Mouse (Mus musculus) forebrain, embryonic 12.5 days (tissue): ENCODE data around the gene Pllp. TPM values are rescaled to one million over a fixed set of nuclear protein-coding genes. Genes with fewer than 3 reads are reported as not detected.
A peak's percentile ranks its signal among the peaks of the same experiment; 100 is the strongest.

Experiments used
- ATAC-seq: fragments of 200-750 bp; cut with Nextera tagmentation; 2 replicates; pipeline ENCODE4 v1.8.0; 2017; ENCODE audit warnings: moderate TSS enrichment; ENCODE audit not compliant: low FRiP score
- H3K27ac ChIP-seq: fragments of 300-500 bp; sonication (generic); 2 replicates; pipeline ENCODE4 v1.5.1; 2016; ENCODE audit warnings: mild to moderate bottlenecking
- H3K27me3 ChIP-seq: fragments of 300-500 bp; sonication (generic); 2 replicates; pipeline ENCODE4 v1.6.1; 2016; ENCODE audit warnings: mild to moderate bottlenecking
- H3K36me3 ChIP-seq: fragments of 300-500 bp; sonication (generic); replicated peaks from 2 replicates; pipeline ENCODE4 v1.6.1; 2016; ENCODE audit warnings: mild to moderate bottlenecking
- H3K4me1 ChIP-seq: fragments of 300-500 bp; sonication (generic); 2 replicates; pipeline ENCODE4 v1.6.1; 2016
- H3K4me2 ChIP-seq: fragments of 300-500 bp; sonication (generic); 2 replicates; pipeline ENCODE4 v1.6.1; 2016; ENCODE audit warnings: mild to moderate bottlenecking, moderate library complexity
- H3K4me3 ChIP-seq: fragments of 300-500 bp; sonication (generic); replicated peaks from 2 replicates; pipeline ENCODE4 v1.5.1; 2016; ENCODE audit warnings: mild to moderate bottlenecking
- H3K9ac ChIP-seq: fragments of 300-500 bp; sonication (generic); 2 replicates; pipeline ENCODE4 v1.6.1; 2016; ENCODE audit warnings: mild to moderate bottlenecking
- H3K9me3 ChIP-seq: fragments of 300-500 bp; sonication (generic); 2 replicates; pipeline ENCODE4 v1.6.1; 2016
- WGBS: fragments of 180-500 bp; shearing (Covaris S2); methylation state at CpG from one replicate; pipeline ENCODE4 v1.1.7; 2016; 5-methylcytosine and 5-hydroxymethylcytosine counted together
- polyA plus RNA-seq: library from polyadenylated mRNA; unstranded; fragments of >200 nt; fragmentation: Nextera tagmentation; extraction: Ambion mirVana; gene quantifications from 2 replicates; pipeline ENCODE4 v1.2.1, GENCODE M21; 2016

The Pllp gene
- 0.52 and 0.92 TPM in 2 replicates for polyA plus RNA-seq

DNA sequence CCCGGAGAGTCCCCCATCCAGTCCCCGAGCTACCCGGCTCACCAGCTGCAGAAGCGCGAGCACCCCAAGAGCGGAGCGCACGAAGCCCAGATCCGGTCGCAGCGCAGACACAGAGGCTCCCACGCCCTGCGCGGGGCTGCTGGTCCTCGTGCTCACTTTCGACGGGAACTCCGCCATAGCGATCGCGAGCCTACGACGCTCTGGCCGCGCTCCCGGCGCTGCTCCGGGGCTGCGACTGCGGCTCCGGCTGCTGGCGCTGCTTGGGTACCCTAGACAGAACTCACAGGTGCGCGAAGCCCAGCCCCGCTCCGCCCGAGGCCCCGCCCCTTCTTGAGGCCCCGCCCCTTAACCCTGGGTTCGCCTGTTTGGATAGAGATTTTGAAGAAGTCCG is at the start of gene Pllp:
Pllp (minus strand) TSS at position 285 of the 391 bp plus-strand sequence.
- no peaks in the 10 kb centered on the region for H3K9me3 ChIP-seq
- H3K27ac ChIP-seq: no peak within 1 kb of the TSS
- peaks cover 21% of the 10 kb centered on the region for H3K4me1 ChIP-seq
- peak within 1 kb of the TSS; percentile 41 for H3K4me3 ChIP-seq
- peak; percentile 61; the same call in 1 of the 2 replicates for ATAC-seq
- peaks cover 69% of the 10 kb centered on the region for H3K27me3 ChIP-seq
- peak within 1 kb of the TSS; percentile 70 for H3K4me2 ChIP-seq
- 1% methylated on average over 41 of the region's 41 CpGs for WGBS
- 0 out of 2 replicates have a peak within 1 kb of the TSS, but pooled peaks have one; percentile 3 for H3K9ac ChIP-seq
- H3K36me3 ChIP-seq: no peaks in the 10 kb centered on the region

DNA sequence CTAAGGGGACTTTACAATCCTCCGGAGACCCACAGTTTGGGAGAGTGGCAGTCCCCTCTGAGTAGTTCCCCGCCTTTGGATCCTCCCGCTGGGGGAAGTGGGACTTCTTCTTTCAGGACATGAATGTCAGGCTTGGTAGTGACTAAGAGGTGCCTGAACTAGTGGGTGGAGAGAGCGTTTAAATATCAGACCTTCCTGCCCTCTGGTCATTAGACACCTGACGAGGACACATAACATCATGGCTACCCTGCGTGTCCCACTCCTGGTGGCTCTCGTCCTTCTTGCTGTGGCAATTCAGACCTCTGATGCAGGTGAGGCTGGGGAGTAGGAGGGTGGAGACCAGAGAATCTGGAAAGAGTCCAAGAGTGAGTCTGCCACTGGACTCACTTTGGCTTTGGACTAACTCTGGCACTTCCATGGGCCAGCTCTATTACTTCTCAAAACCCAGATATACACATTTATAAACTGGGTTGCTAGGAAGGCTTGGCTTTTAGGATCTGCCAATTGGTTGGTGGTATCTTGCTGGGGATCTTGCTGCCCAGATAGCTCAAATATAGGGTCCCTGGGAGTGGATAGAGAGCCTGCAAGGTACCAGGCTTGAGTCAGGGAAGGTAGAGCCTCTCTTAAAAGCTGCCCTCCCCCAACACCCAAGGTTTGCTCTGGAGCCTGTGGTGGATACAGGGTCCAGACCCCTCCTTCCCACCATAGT is 49.6 kb upstream of the Pllp start, which contains the start of gene Ccl22:
Ccl22 (plus strand) TSS at position 115 of the 709 bp plus-strand sequence.
- Histone ChIP-seq H3K27ac (no peak within 1 kb of the TSS), H3K27me3 (no peaks in the 10 kb centered on the region), H3K9ac (no peak within 1 kb of the TSS), H3K36me3 (no peaks in the 10 kb centered on the region), H3K4me3 (no peak within 1 kb of the TSS), H3K4me2 (no peak within 1 kb of the TSS), H3K9me3 (no peaks in the 10 kb centered on the region), H3K4me1 (no peaks in the 10 kb centered on the region)
- 93% methylated on average over 7 of the region's 7 CpGs for WGBS
- no peak for ATAC-seq

DNA sequence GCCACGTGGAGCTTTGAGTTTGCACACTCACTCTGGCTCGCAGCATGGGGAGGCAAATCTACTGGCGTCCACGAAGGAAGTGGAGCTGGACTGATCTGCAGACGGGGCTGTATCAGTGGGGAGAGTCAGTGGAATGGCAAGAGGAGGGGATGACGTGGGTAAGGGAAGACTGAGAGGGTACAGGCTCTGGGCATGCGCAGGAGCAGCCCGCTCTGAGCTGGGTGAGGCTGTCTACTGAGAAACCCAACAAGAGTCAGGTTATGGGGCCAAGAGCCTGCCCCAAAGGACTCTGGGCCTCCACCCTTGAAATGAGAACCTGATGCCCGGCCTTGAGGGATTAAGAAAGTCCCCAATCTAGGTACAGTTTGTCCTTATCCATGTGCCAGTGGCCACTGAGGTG is 48.9 kb upstream of the Pllp start:
- no peaks in the 10 kb centered on the region for H3K27me3 ChIP-seq
- WGBS: 86% methylated on average over 9 of the region's 9 CpGs
- no peak overlapping the region for H3K4me2 ChIP-seq

GRCm38 (mm10) chr8:94744484-94744883 is 48.4 kb upstream of the Pllp start:
- H3K4me3 ChIP-seq: no peak overlapping the region
- H3K36me3 ChIP-seq: no peaks in the 10 kb centered on the region
- no peaks in the 10 kb centered on the region for H3K27me3 ChIP-seq
- 92% methylated on average over 5 of the region's 5 CpGs for WGBS
- H3K4me2 ChIP-seq: no peak overlapping the region
- ATAC-seq: no peak
- no peak overlapping the region for H3K9ac ChIP-seq
- H3K9me3 ChIP-seq: no peaks in the 10 kb centered on the region
- H3K4me1 ChIP-seq: no peaks in the 10 kb centered on the region
- no peak overlapping the region for H3K27ac ChIP-seq

More for the DNA sequence above, 48.9 kb upstream of the Pllp start:
- no peak for ATAC-seq
- H3K4me3 ChIP-seq: no peak overlapping the region
- H3K36me3 ChIP-seq: no peaks in the 10 kb centered on the region
- H3K9ac ChIP-seq: no peak overlapping the region
- H3K27ac ChIP-seq: no peak overlapping the region
- no peaks in the 10 kb centered on the region for H3K4me1 ChIP-seq
- no peaks in the 10 kb centered on the region for H3K9me3 ChIP-seq

DNA sequence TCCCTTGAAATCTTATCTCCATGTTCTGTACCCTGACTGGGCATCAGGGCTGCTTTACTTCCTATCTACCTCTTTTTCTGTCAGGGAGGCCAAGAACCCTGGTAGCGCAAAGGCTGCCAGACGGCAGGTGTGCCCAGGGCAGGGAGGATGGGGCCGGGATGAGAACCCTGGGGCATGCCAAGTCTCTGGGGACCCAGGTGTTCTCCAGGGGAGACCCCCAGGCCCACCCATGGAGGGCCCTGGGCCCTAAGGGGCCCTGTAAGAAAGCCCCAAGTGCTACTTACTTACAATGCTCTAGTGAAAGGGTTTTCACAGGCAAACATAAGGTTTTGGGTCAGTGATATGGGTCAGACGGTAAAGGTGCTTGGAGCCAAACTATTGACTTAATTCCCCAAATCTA is 45.6 kb upstream of the Pllp start:
- no peak overlapping the region for H3K4me2 ChIP-seq

DNA sequence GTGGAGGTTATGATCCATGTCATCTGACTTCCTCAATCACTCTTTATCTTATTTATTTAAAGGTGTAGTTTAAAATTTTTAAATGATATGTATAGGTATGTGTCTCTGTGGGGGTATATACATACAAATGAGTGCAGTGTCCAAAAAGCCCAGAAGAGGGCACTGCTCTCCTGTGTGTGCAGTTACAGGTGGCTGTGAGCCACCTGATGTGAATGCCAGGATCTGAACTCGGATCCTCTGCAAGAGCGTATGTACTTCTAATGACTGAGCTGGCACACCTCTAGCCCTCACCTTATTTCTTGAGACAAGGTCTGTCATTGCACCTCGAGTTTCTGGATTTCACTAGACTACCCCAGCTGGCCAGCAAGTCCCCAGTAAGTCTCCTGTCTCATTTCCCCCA is 44.5 kb upstream of the Pllp start:
- Histone ChIP-seq H3K36me3 (no peaks in the 10 kb centered on the region), H3K4me3 (no peak overlapping the region), H3K9ac (no peak overlapping the region), H3K27ac (no peak overlapping the region), H3K4me1 (no peaks in the 10 kb centered on the region), H3K27me3 (no peaks in the 10 kb centered on the region), H3K4me2 (no peak overlapping the region), H3K9me3 (no peaks in the 10 kb centered on the region)
- no peak for ATAC-seq
- 85% methylated on average over 3 of the region's 3 CpGs for WGBS

More for the DNA sequence above, 45.6 kb upstream of the Pllp start:
- ATAC-seq: no peak
- H3K4me1 ChIP-seq: no peaks in the 10 kb centered on the region
- H3K4me3 ChIP-seq: no peak overlapping the region
- no peak overlapping the region for H3K27ac ChIP-seq
- H3K27me3 ChIP-seq: no peaks in the 10 kb centered on the region
- H3K9me3 ChIP-seq: no peaks in the 10 kb centered on the region
- no peaks in the 10 kb centered on the region for H3K36me3 ChIP-seq
- 94% methylated on average over 4 of the region's 4 CpGs for WGBS
- no peak overlapping the region for H3K9ac ChIP-seq

GRCm38 (mm10) chr8:94739829-94740228 is 43.8 kb upstream of the Pllp start:
- Histone ChIP-seq H3K36me3 (no peaks in the 10 kb centered on the region), H3K9ac (no peak overlapping the region), H3K9me3 (no peaks in the 10 kb centered on the region), H3K4me1 (no peaks in the 10 kb centered on the region), H3K4me3 (no peak overlapping the region), H3K27ac (no peak overlapping the region), H3K4me2 (no peak overlapping the region), H3K27me3 (no peaks in the 10 kb centered on the region)
- ATAC-seq: no peak
- WGBS: 92% methylated on average over 6 of the region's 6 CpGs

DNA sequence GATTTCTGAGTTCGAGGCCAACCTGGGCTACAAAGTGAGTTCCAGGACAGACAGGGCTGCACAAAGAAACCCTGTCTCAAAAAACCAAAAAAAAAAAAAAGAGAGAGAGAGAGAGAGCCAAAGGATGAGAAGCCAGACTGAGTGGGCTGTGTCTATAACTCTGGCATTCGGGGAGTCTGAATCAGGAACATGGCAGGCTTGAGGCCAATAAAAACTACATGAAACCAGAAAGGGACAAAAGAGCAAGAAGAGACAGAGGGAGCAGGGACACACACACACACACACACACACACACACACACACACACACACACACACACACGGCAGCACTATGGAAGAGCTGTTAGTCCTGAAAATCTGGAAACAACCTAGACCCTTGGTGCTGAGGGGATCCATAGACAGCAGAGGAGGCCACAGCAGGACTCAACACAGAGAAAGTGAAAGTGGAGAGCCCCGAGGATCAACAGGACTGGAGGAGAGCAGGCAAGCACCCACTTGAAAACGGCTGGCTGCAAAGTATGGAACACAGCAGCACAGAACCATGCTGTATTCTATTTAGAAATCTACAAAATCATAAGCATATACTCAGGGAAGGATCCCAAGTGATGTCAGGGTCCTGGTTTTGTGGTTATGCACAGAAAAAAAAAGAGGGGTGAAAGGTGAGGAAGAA is 39.5 kb upstream of the Pllp start:
- Histone ChIP-seq H3K36me3 (no peaks in the 10 kb centered on the region), H3K27ac (no peak overlapping the region), H3K27me3 (no peaks in the 10 kb centered on the region), H3K4me3 (no peak overlapping the region), H3K9ac (no peak overlapping the region), H3K9me3 (no peaks in the 10 kb centered on the region), H3K4me2 (no peak overlapping the region), H3K4me1 (no peaks in the 10 kb centered on the region)
- 72% methylated on average over 5 of the region's 5 CpGs for WGBS
- ATAC-seq: no peak

DNA sequence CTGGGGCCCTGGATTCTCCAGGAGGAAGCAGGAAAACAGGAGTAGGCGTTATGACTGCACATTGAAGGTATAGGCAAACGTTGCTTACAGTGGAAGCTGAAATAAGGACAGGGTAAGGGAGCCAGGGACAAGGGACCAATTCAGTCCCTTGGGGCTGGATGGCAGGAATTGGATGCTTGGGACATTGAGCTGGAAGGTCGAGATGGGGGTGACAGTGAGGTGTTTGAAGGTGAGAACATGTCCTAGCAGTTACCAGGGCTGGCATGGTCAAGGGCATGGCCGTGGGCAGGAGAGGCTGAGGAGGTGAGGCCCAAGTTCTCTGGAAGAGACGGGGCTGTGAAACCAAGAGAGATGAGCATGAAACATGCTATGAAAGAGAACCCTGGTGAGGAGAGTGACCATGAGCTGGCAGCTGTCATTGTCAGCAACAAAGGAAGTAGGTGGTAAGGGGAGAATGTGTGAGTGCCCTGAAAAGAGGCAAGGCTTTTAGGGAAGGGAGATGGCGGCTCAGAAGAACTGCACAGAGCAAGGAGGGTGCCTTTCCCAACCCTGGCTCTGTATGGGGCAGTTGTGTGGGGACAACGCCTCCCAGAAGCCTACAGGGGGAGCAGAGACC is 38.8 kb upstream of the Pllp start:
- Histone ChIP-seq H3K4me1 (no peaks in the 10 kb centered on the region), H3K36me3 (no peaks in the 10 kb centered on the region), H3K27me3 (no peaks in the 10 kb centered on the region), H3K4me2 (no peak overlapping the region), H3K4me3 (no peak overlapping the region), H3K9ac (no peak overlapping the region), H3K27ac (no peak overlapping the region), H3K9me3 (no peaks in the 10 kb centered on the region)
- WGBS: 72% methylated on average over 7 of the region's 7 CpGs
- no peak for ATAC-seq

DNA sequence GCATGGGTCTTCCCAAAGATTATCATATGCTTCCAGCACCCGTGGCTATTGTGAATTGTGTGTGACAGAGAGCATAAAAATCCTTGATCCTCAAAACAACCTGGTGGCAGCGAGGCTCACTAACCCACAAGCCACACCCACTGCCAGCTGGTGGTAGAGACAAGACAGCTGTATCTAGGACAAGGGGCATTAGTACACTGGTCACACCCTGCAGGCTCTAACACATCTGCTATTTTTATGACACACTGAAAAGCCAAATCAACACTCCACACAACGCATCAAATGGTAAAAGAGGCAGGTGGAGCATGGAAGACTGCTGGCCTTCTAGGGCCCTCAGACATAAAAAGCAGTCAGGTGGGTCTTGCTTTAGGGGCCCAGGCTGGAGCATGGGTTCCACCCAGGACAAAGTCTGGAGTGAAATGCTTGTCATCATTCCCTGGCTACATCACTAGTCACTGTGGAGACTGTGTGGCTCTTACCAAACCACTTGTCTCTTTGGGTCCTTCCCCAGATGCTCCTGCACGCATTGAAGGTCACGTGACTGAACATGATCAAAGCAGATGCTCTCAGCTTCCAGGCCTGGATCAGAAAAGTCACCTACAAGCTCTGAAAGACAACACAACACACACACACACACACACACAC is 37.9 kb upstream of the Pllp start:
- WGBS: 80% methylated on average over 5 of the region's 5 CpGs
- Histone ChIP-seq H3K9ac (no peak overlapping the region), H3K4me1 (no peaks in the 10 kb centered on the region)

GRCm38 (mm10) chr8:94729301-94729700 is 33.2 kb upstream of the Pllp start:
- no peak for ATAC-seq
- Histone ChIP-seq H3K4me3 (no peak overlapping the region), H3K36me3 (no peaks in the 10 kb centered on the region), H3K4me1 (no peaks in the 10 kb centered on the region), H3K27me3 (no peaks in the 10 kb centered on the region), H3K27ac (no peak overlapping the region), H3K9ac (no peak overlapping the region), H3K9me3 (no peaks in the 10 kb centered on the region), H3K4me2 (no peak overlapping the region)
- WGBS: 77% methylated on average over 4 of the region's 4 CpGs

More for the DNA sequence above, 37.9 kb upstream of the Pllp start:
- ATAC-seq: no peak
- Histone ChIP-seq H3K27me3 (no peaks in the 10 kb centered on the region), H3K9me3 (no peaks in the 10 kb centered on the region), H3K27ac (no peak overlapping the region), H3K4me2 (no peak overlapping the region), H3K4me3 (no peak overlapping the region), H3K36me3 (no peaks in the 10 kb centered on the region)

GRCm38 (mm10) chr8:94725998-94726397 is 29.9 kb upstream of the Pllp start:
- no peaks in the 10 kb centered on the region for H3K9me3 ChIP-seq
- no peak overlapping the region for H3K9ac ChIP-seq
- H3K4me3 ChIP-seq: no peak overlapping the region
- no peaks in the 10 kb centered on the region for H3K36me3 ChIP-seq
- H3K27ac ChIP-seq: no peak overlapping the region
- no peak for ATAC-seq
- 89% methylated on average over 5 of the region's 5 CpGs for WGBS
- no peak overlapping the region for H3K4me2 ChIP-seq
- no peaks in the 10 kb centered on the region for H3K27me3 ChIP-seq
- H3K4me1 ChIP-seq: no peaks in the 10 kb centered on the region
